Mouse (Mus musculus): ENCODE results near the gene Slain2. TPM values are rescaled to one million over a fixed set of nuclear protein-coding genes. Genes with fewer than 3 reads are reported as not detected.

Gene Slain2
- polyA plus RNA-seq, 1 experiment from 2014 or later, result 4.6 TPM

DNA sequence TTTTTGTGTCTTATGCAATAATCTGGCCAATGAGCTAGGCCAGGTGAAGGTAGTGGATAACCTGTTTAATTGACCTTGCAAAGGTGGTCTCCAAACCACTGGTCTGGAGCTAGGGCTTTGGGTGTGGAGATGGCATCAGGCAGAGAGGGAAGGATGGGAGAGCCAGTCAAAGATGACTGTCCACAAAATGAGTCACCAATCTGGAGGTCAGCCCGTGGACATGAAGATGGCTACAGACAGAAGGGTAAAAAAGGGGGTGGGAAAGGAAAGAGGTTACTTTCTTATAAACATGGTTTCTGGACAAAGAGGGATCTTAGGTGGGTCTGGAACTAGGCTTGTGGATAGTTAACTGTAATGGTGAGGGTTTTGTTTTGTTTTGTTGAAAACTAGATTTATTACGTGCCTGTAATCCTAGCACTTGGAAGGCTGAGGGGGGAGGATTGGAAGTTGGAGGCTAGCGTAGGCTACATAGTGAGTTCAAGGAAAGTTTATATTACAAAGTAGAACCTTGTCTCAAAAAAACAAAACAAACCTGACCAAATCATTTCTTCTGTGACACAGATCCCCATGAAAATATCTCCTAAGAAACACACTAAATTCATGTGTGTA lies 40.0 kb downstream of the Slain2 start:
- H3K9me3 ChIP-seq (replicated peaks), result no peaks in the 10 kb centered on the region
- ATAC-seq (ENCODE audit: low read depth), result no peak
- 78% methylated on average over 3 of the region's 3 CpGs for WGBS (ENCODE audit: insufficient replicate concordance)
- no peak for DNase-seq
- no peak overlapping the region for H3K4me3 ChIP-seq (replicated peaks)
- no peaks in the 10 kb centered on the region for H3K27me3 ChIP-seq
- H3K4me2 ChIP-seq, result no peak overlapping the region
- H3K9ac ChIP-seq, result no peak overlapping the region
- H3K4me1 ChIP-seq (replicated peaks), result no peaks in the 10 kb centered on the region
- no peak overlapping the region for H3K27ac ChIP-seq
- peaks cover 5% of the 10 kb centered on the region; the same call in 1 of the 2 replicates for H3K36me3 ChIP-seq

DNA sequence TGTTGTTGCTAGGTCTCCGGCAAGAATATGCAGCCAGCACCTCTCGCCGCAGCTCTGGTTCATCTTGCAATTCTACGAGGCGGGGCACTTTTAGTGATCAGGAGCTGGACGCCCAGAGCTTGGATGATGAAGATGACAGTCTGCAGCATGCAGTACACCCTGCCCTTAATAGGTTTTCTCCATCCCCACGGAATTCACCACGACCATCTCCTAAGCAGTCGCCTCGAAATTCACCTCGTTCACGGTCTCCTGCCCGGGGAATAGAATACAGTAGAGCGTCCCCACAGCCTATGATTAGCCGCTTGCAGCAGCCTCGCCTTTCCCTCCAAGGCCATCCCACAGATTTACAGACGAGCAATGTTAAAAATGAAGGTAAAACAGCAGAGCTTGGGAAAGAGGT lies 43.2 kb downstream of the Slain2 start:
- no peak overlapping the region for H3K4me2 ChIP-seq
- no peak overlapping the region for H3K9ac ChIP-seq
- H3K27me3 ChIP-seq, result no peaks in the 10 kb centered on the region
- ATAC-seq (ENCODE audit: low read depth), result no peak
- 86% methylated on average over 17 of the region's 17 CpGs for WGBS (ENCODE audit: insufficient replicate concordance)
- DNase-seq, result no peak
- no peak overlapping the region for H3K4me3 ChIP-seq (replicated peaks)
- H3K36me3 ChIP-seq, result no peaks in the 10 kb centered on the region; the same call in 1 of the 2 replicates
- H3K27ac ChIP-seq, result no peak overlapping the region
- no peaks in the 10 kb centered on the region for H3K4me1 ChIP-seq (replicated peaks)
- H3K9me3 ChIP-seq (replicated peaks), result no peaks in the 10 kb centered on the region

- no peak overlapping the region for H3K27ac ChIP-seq
- 71% methylated on average over 6 of the region's 6 CpGs for WGBS (ENCODE audit: insufficient replicate concordance)
Measured at GRCm38 (mm10) chr5:72960096-72960495, 46.0 kb downstream of the Slain2 start.

DNA sequence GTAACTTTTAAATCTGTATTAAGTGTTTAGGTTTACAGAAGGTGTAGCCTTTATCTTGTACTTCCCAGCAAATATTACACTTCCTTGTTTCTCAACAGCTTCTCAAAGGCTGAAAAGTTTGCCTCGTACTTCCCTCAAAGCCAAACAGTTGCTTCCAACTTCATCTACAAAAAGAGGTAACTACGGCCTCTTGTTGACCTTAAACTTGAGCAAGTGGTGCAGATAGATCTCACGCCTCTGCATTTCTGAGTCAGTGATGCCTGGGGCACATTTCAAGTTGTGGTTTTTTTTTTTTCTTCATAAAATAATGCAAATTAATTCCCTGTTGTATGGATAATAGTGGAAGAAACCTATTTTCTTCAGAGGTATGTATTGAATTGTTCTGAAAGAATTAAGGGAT lies 51.6 kb downstream of the Slain2 start:
- no peak overlapping the region for H3K27ac ChIP-seq
- 66% methylated on average over 3 of the region's 3 CpGs for WGBS (ENCODE audit: insufficient replicate concordance)
- H3K9ac ChIP-seq, result no peak overlapping the region
- H3K4me2 ChIP-seq, result no peak overlapping the region
- H3K27me3 ChIP-seq, result no peaks in the 10 kb centered on the region
- 0 out of 2 replicates have a peak, but pooled peaks cover 5% of the 10 kb centered on the region for H3K36me3 ChIP-seq
- ATAC-seq (ENCODE audit: low read depth), result no peak
- no peak overlapping the region for H3K4me3 ChIP-seq (replicated peaks)
- no peaks in the 10 kb centered on the region for H3K9me3 ChIP-seq (replicated peaks)
- DNase-seq, result no peak
- H3K4me1 ChIP-seq (replicated peaks), result no peaks in the 10 kb centered on the region

More at GRCm38 (mm10) chr5:72960096-72960495, 46.0 kb downstream of the Slain2 start:
- H3K4me3 ChIP-seq (replicated peaks), result no peak overlapping the region
- no peak overlapping the region for H3K4me2 ChIP-seq
- no peaks in the 10 kb centered on the region for H3K9me3 ChIP-seq (replicated peaks)
- H3K27me3 ChIP-seq, result no peaks in the 10 kb centered on the region
- ATAC-seq (ENCODE audit: low read depth) (no peak), DNase-seq (no peak)
- no peak overlapping the region for H3K9ac ChIP-seq
- no peaks in the 10 kb centered on the region; the same call in 1 of the 2 replicates for H3K36me3 ChIP-seq
- no peaks in the 10 kb centered on the region for H3K4me1 ChIP-seq (replicated peaks)

DNA sequence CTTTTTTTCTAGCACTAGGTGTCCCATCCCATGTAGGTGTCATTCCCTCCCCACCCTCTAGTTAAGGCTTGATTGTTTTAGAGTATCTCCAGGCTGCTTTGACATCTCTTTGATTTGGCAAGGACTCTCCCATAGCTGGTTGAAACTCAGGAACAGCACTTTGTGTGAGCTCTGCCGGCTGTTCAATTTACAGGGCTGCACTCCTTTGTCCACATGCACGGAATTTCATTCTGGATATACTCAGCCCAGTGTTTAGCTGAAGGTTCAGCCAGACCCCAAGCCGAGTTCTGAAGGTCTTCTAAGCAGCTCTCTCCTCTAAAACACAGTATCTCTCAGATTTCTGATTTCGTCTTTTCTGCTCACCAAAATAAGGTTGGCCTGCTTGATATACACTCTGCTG lies 58.3 kb downstream of the Slain2 start:
- no peak for ATAC-seq (ENCODE audit: low read depth)
- H3K4me3 ChIP-seq (replicated peaks), result no peak overlapping the region
- H3K4me2 ChIP-seq, result no peak overlapping the region
- no peak overlapping the region for H3K9ac ChIP-seq
- WGBS (ENCODE audit: insufficient replicate concordance), result 72% methylated on average over 4 of the region's 4 CpGs
- DNase-seq, result no peak
- H3K27ac ChIP-seq, result no peak overlapping the region
- H3K36me3 ChIP-seq, result peaks cover 15% of the 10 kb centered on the region
- no peaks in the 10 kb centered on the region for H3K4me1 ChIP-seq (replicated peaks)
- H3K9me3 ChIP-seq (replicated peaks), result no peaks in the 10 kb centered on the region
- no peaks in the 10 kb centered on the region for H3K27me3 ChIP-seq

DNA sequence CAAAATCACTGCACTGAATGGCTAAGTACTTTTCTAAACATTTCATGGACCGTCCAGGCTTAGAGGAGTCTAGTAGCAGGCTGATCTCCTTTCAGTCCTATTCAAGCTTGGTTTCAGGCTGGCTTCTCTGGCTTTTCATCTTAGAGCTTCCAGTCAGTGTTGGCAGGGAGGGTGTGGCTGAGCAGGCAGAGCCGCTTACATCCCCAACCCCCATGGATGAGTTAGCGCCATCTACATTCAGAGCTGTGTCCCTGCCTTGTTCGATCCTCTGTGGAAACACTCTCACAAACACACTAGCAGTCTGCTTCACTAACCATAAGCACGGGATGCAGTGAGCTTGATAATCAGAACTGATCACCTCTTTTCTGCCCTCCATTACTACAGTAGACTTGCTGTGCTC lies 58.8 kb downstream of the Slain2 start:
- no peak overlapping the region for H3K27ac ChIP-seq
- ATAC-seq (ENCODE audit: low read depth) (no peak), DNase-seq (no peak)
- no peak overlapping the region for H3K4me2 ChIP-seq
- no peak overlapping the region for H3K9ac ChIP-seq
- WGBS (ENCODE audit: insufficient replicate concordance), result 75% methylated on average over 5 of the region's 5 CpGs
- H3K9me3 ChIP-seq (replicated peaks), result no peaks in the 10 kb centered on the region
- no peaks in the 10 kb centered on the region for H3K27me3 ChIP-seq
- H3K4me1 ChIP-seq (replicated peaks), result no peaks in the 10 kb centered on the region
- H3K4me3 ChIP-seq (replicated peaks), result no peak overlapping the region
- H3K36me3 ChIP-seq, result peaks cover 16% of the 10 kb centered on the region

- H3K4me1 ChIP-seq (replicated peaks), result no peaks in the 10 kb centered on the region
- H3K36me3 ChIP-seq, result peaks cover 22% of the 10 kb centered on the region
- H3K4me2 ChIP-seq, result no peak within 1 kb of the TSS
Measured at GRCm38 (mm10) chr5:72974602-72975001, 60.5 kb downstream of the Slain2 start, which contains the start of gene Gm10135. Gene Gm10135, minus strand, starts transcription at chr5:72974702.

DNA sequence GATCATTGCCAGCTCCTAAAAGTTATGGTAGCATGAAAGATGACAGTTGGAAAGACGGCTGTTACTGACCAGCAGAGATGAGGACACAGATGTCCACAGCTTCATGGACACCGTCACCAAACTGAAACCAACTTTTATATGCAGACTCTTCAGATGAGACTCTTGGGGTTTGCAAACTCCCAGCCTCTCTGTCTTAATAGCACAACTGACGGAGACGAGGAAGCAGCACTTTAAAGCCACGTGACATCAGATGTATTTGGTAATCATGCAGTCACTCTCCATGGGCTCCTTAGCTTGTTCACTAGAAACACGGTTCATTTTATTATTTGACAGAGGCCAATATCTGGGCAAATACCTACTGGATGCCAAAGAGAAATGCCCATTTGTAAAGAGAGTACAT lies 61.9 kb downstream of the Slain2 start:
- H3K27ac ChIP-seq, result no peak overlapping the region
- DNase-seq, result no peak
- peaks cover 22% of the 10 kb centered on the region for H3K36me3 ChIP-seq
- no peak overlapping the region for H3K9ac ChIP-seq
- H3K4me3 ChIP-seq (replicated peaks), result no peak overlapping the region
- no peaks in the 10 kb centered on the region for H3K9me3 ChIP-seq (replicated peaks)
- no peaks in the 10 kb centered on the region for H3K27me3 ChIP-seq
- no peak overlapping the region for H3K4me2 ChIP-seq
- no peak for ATAC-seq (ENCODE audit: low read depth)
- no peaks in the 10 kb centered on the region for H3K4me1 ChIP-seq (replicated peaks)
- WGBS (ENCODE audit: insufficient replicate concordance), result 83% methylated on average over 6 of the region's 6 CpGs

More at GRCm38 (mm10) chr5:72974602-72975001, 60.5 kb downstream of the Slain2 start, which contains the start of gene Gm10135:
- no peaks in the 10 kb centered on the region for H3K9me3 ChIP-seq (replicated peaks)
- no peaks in the 10 kb centered on the region for H3K27me3 ChIP-seq
- WGBS (ENCODE audit: insufficient replicate concordance), result 86% methylated on average over 7 of the region's 7 CpGs
- H3K27ac ChIP-seq, result no peak within 1 kb of the TSS
- DNase-seq, result no peak
- H3K9ac ChIP-seq, result no peak within 1 kb of the TSS
- no peak within 1 kb of the TSS for H3K4me3 ChIP-seq (replicated peaks)
- ATAC-seq (ENCODE audit: low read depth), result no peak

GRCm38 (mm10) chr5:72976539-72976938 lies 62.4 kb downstream of the Slain2 start:
- H3K4me3 ChIP-seq (replicated peaks), result no peak overlapping the region
- no peak overlapping the region for H3K9ac ChIP-seq
- ATAC-seq (ENCODE audit: low read depth) (no peak), DNase-seq (no peak)
- H3K4me2 ChIP-seq, result no peak overlapping the region
- no peak overlapping the region for H3K27ac ChIP-seq
- H3K4me1 ChIP-seq (replicated peaks), result no peaks in the 10 kb centered on the region
- H3K9me3 ChIP-seq (replicated peaks), result no peaks in the 10 kb centered on the region
- H3K36me3 ChIP-seq, result peaks cover 22% of the 10 kb centered on the region
- WGBS (ENCODE audit: insufficient replicate concordance), result 69% methylated on average over 4 of the region's 4 CpGs
- H3K27me3 ChIP-seq, result no peaks in the 10 kb centered on the region

- no peak overlapping the region for H3K9ac ChIP-seq
- 0 out of 2 replicates have a peak, but pooled peaks cover 5% of the 10 kb centered on the region for H3K36me3 ChIP-seq
- 5% methylated on average over 2 of the region's 2 CpGs for WGBS (ENCODE audit: insufficient replicate concordance)
- no peak overlapping the region for H3K27ac ChIP-seq
- H3K9me3 ChIP-seq (replicated peaks), result no peaks in the 10 kb centered on the region
- H3K4me1 ChIP-seq (replicated peaks), result no peaks in the 10 kb centered on the region
- H3K27me3 ChIP-seq, result no peaks in the 10 kb centered on the region
- DNase-seq, result no peak
- H3K4me3 ChIP-seq (replicated peaks), result no peak overlapping the region
- H3K4me2 ChIP-seq, result no peak overlapping the region
- ATAC-seq (ENCODE audit: low read depth), result no peak
Measured at GRCm38 (mm10) chr5:72984091-72984490, 70.0 kb downstream of the Slain2 start.

DNA sequence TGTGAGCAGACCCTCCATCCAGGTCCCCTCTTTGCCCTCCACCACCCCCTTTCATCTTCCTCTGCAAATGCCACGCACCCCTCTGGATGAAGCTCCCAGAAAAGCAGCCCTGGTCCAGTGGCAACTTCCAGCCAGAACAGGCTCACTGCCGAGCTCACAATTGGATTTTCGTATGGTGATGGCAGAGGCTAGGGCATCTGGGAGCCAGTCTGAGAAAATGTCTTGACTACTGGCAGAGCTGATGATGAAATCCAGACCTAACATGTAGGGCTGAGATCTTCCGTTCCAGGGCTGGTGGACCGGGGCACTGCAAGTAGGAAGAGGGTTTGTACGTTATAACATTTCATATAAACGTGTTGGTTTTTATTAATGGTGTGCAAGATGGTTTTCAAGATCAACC lies 73.7 kb downstream of the Slain2 start:
- H3K4me3 ChIP-seq (replicated peaks), result no peak overlapping the region
- DNase-seq, result no peak
- no peaks in the 10 kb centered on the region for H3K9me3 ChIP-seq (replicated peaks)
- no peaks in the 10 kb centered on the region for H3K36me3 ChIP-seq
- no peak overlapping the region for H3K9ac ChIP-seq
- no peak overlapping the region for H3K27ac ChIP-seq
- H3K4me2 ChIP-seq, result no peak overlapping the region
- 70% methylated on average over 7 of the region's 7 CpGs for WGBS (ENCODE audit: insufficient replicate concordance)
- H3K27me3 ChIP-seq, result no peaks in the 10 kb centered on the region
- no peaks in the 10 kb centered on the region for H3K4me1 ChIP-seq (replicated peaks)
- ATAC-seq (ENCODE audit: low read depth), result no peak

- no peaks in the 10 kb centered on the region for H3K36me3 ChIP-seq
- H3K4me1 ChIP-seq (replicated peaks), result no peaks in the 10 kb centered on the region
- H3K27ac ChIP-seq, result no peak overlapping the region
- H3K9me3 ChIP-seq (replicated peaks), result no peaks in the 10 kb centered on the region
- WGBS (ENCODE audit: insufficient replicate concordance), result 68% methylated on average over 8 of the region's 8 CpGs
- H3K27me3 ChIP-seq, result no peaks in the 10 kb centered on the region
- DNase-seq, result no peak
- no peak for ATAC-seq (ENCODE audit: low read depth)
- no peak overlapping the region for H3K9ac ChIP-seq
- H3K4me3 ChIP-seq (replicated peaks), result no peak overlapping the region
- H3K4me2 ChIP-seq, result no peak overlapping the region
Measured at GRCm38 (mm10) chr5:72989756-72990155, 75.7 kb downstream of the Slain2 start.

All from liver, embryonic 13.5 days (tissue).